Mouse (Mus musculus) megakaryocyte, adult 5-6 weeks (primary cell): Measurements from ENCODE around the gene Fam102a. TPM values are rescaled to one million over a fixed set of nuclear protein-coding genes. Genes with fewer than 3 reads are reported as not detected.

Experiments used
- ATAC-seq: 2 replicates; pipeline ENCODE4 v1.8.0; 2016; ENCODE audit warnings: mild to moderate bottlenecking, inconsistent platforms; ENCODE audit not compliant: poor library complexity, severe bottlenecking
- total RNA-seq, 2 experiments: library from RNA; stranded (forward) in 1 of 2; stranded (reverse) in 1 of 2; fragments of 153-499, 151-499 nt in 1 of 2; fragments of 221-1000, 200-1000 nt in 1 of 2; gene quantifications; 2 replicates each; pipeline versions ENCODE4 v1.2.3 to v1.2.4; 2015 to 2017

Gene Fam102a
- total RNA-seq, 2 experiments from 2014 or later = 4.6 to 6.5 TPM

DNA sequence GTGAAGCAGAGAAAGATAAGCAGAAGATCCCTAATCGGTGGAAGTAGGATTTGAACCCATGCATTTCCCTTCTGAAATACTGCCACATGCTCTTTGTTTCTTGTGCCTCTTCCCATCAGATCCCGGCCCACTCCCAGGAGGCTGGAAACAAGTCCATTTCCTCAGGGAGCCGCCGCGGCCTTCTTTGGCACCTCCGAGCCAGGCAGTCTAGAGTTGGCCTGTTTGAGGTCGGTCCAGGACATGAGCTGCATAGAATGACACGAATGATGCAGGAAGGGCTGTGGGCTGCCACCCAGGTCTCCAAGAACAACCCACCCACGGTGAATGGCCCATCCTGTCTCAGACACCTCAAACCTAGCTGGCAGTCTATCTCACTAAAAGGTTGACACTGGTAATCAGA is 41.4 kb downstream of the Fam102a start:
- ATAC-seq = no peak

DNA sequence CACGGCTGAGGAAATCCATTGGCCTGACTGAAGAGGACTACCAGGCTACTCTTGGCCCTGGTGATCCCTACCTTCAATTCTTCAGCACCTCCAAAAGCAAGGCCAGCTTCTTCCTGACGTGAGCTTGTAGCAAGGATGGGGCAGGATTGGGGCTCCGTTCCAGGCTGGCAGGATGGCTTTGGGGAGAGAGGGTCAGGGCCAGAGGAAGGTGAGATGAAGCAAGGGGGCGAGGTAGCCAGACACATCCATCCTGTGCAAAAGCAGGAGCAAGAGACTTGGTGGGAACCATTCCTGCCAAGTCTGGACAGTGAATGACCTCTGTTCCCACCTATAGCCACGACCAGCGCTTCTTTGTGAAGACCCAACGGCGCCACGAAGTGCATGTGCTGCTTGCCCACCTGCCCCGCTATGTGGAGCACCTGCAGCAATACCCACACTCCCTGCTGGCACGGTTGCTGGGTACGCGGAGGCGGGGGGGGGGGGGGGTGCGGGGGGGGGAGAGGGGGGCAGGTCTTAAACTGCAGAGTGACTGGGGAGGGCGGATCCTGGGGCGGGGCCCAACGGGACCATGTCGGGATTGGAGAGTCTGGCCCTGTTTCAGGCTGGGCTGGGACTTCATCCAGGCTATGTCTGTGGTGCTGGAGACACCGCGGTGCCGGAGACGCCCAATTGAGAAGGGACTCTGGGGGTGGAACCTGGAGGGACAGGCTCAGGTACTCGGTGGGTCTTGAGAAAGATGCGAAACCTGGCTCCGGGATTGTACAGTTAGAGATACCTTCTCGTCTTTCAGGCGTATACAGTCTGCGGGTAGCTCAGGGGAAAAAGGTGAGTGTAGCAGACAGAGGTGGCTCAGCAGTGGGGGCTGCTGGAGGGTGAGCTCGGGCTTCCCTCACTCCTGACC is 43.3 kb downstream of the Fam102a start:
- ATAC-seq = no peak

DNA sequence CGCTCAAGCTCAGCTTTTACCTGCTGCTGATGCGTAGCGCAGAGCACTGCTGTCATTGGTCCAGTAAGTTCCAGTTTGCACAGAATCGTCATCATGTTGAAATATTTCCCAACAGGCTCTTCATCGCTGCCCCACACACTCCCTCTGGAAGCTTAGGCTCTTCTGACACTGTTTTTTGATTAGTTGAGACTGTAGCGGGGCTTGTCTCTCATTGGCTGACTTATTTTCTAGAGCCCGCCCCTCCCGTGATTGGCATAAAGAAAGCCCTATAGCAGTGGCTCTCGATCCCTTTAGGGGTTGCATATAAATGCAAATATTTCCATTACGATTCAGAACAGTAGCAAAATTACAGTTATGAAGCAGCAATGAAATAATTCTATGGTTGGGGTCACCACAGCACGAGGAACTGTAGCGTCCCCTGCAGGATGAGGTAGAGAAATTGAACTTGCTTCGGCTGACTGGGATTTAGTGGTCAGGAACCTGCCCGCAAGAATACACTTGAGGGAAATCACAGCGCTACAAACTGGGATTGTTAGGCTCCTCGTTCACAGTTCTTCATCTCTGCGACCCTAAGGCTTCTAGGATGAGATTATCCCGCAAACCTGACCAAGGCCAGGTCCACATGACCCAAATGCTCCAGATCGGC is 46.4 kb downstream of the Fam102a start:
- no peak for ATAC-seq

DNA sequence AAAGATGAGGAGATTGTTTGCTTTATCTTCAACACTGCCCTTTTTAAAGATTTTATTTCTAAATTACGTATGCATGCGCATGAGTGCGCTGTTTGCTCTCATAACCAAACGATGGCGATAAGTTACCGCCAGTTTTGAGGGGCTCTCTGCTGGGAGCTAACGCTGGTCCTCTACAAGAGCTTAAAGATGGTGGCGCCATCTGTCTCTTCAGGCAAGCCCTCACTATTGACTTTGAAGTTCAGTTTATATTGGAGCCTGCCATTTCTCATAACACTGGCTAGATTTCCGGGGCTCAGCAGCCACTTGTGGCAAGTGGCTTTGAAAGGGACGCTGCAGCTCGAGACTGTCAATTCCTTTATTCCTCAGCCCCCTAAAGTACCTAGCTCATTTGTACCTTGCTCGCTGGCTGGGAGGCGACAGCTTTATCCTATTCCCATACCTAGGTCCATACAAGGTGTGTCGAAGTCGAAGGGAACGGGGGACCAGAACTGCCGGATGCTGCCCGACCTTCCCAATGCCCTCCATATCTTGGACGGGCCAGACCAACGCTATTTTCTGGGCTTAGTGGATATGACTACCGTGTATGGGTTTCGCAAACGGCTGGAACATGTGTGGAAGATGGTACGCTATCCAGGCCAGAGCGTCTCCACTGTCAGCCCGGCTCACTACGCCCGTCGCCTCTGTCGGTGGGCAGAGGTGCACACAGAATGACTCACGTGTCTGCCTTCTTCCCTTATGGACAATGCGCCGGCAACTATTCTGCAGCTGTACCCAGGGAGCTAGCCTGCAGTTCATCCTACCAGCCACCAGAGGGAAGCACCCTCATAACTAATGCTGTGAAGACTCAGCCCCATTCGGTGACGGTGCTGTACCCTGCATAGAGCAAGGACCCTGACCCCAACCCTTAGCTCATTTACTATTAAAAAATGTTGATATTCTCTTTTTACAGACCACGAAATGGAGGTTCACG is 48.0 kb downstream of the Fam102a start:
- peak; percentile 66 for ATAC-seq

DNA sequence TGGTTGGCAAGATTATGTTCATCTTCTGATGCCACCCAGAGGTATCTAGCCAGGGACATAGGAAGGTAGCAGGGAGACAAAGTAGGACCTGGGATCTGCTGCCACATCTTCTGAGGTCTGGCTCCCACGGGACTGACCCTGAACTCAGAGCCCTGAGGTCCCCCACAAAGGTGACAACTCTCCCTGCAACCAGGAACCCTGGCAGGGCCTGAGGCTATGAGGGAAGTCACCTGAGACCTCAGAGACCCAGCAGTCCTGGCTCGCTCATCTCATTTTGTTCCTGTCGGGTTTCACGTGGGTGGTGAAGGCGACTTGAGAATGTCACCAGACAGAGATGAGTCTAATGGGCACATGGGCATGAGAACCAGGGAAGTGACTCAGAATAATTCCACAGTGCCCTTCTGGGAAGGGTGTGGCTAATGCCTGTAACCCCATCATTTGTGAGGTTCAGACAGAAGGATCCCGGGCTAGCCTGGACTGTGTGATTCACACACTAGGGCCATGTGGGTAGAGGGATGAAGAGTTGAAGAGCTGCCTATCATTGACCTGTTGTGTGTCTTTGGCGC is 50.1 kb downstream of the Fam102a start:
- no peak for ATAC-seq

DNA sequence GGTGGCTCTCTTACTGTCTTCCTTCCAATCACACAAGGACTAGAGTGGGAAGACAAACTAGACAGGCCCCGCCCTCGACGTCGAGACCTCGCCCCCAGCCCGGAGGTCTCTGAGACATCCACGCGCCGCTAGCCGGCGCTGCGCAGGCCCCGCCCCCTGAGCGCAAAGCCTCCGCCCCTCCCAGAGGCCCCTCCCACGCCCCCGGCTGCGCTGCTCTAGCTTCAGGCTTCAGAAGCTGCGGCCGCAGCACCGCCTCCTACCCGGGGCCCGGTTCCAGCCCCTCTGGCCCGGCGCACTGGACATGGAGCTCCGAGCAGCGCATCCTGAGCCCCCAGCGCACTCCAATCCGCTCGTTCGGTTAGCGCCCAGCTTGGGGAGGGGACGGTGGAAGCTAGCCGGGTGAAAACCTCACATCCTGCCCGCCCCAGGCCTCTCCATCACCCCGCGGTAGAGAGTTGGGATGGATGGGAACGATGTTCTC is 51.8 kb downstream of the Fam102a start, which contains the start of gene St6galnac4:
TSS of gene St6galnac4 (plus strand) at position 225 of the 481 bp plus-strand sequence.
- ATAC-seq = peak; percentile 80

DNA sequence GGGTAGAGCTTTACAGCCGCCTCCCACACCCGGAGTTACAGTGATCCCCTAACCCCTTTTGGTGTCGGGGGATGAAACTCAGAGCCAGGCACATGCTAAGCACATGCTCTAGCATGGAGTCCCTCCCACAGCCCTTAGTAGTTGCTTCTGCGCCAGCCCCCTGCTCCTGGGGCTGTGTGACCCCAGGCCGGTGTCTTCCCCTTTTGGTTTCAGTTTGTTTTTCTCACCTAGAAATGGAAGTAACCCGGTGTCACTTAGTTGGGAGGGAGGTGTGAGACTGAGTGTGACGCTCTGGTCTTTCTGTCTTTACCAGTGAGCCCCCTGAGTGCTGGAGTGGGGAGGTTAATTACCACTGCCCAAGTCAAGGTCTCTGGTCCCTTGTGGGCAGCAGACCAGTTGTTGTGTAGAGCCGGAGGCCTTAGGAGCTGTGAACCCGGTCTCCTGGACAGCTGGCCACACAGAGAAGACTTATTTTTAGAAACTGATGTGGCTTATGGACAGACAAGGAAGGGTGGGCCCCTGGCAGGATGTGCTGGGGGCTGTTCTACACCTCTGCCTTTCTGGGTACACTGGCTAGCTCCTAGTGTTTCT is 52.7 kb downstream of the Fam102a start:
- ATAC-seq = peak; percentile 59

DNA sequence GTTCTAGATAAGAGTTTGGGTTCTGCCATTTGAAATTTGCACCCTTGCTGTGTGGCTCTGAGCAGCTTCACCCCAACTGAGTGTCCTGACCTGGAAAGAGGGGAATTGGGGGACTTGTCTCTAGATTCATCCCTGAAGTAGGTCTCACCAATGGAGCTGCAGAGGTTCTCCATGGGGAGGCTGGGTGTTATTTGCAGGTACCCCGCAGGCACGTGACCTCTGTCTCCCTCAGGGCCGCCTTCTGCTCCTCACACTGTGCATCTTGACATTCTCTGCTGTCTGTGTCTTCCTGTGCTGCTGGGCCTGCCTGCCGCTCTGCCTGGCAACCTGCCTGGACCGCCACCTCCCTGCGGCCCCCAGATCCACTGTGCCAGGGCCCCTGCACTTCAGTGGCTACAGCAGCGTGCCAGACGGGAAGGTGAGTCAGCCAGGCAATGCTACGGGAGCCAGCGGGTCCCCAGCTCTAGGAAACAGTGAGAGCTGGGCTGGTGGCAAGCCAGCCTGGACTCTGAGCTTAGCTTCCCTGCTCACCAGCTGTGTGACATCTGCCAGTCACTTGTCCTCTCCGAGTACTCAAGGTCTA is 54.2 kb downstream of the Fam102a start:
- ATAC-seq = no peak

DNA sequence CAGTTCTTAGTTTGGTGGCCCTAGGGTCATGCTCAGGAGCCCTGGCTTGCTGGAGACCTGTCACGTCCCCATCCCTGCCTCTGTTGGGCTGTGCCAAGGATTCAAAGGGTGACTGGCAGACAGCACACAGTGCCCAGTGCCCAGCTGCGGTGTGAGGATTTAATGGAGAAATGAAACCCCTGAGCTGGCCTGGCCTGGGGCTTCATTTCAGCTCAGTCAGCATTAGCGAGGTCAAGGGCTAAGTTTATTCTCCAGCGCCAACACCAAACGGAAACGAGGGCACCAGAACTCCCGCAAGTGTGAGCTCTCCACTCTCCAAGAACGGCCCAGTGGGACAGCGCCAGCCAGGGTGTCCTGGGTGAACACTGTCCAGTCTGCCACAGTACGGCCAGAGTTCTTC is 55.1 kb downstream of the Fam102a start:
- no peak for ATAC-seq

DNA sequence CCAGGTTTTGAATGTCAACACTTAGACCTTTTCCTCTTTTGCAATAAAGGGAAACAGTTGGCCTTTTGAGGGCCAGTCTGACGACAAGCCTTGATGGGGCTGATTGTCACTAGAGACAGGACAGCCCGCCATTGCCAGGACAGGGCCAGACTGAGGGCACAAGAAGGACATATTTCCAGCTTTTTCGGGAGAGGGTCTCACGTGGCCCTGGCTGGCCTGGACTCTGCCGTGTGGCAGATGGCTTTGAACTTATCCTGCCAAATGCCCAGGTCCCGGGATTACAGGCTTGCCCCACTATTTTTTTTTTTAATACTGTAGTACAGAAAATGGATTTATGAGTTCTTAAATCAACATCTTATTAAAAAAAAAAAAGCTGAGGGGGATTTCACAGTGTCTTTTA is 56.1 kb downstream of the Fam102a start:
- ATAC-seq = no peak

DNA sequence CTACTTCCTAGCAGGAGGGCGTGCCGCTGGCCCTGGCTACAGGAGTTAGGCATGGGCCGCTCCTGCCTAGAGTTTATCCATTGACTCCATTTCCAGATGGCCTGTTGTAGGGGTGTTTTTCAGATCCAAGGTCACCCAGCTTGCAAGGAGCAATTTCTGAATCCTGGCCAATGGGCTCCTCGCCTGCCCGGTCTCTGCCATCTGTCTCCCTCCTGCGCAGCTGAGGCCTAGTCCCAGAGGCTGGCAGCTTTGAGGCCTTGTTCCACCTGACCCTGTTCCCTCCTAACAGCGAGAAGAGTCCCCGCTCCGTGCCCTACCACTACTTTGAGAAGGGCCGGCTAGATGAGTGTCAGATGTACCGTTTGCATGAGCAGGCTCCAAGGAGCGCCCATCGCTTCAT is 61.6 kb downstream of the Fam102a start:
- no peak for ATAC-seq

DNA sequence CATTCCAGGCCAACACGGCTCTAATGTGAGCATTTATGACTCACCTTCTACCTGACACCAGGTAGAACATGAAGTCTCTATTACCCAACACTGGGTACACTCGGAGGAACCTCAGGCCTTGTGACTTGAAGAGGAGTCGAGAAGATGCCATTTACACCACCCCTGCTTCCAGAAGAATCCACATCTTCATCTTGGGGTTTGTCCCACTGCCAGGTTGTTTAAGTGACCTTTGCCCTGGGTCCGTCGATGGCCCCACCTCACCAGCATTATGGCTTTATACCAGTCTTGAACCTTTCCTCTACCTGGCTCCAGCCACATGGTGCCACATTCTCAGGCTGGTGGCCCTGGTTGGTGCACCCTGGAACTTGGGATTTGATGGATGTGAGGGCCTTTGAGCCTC is 62.1 kb downstream of the Fam102a start:
- ATAC-seq = no peak

DNA sequence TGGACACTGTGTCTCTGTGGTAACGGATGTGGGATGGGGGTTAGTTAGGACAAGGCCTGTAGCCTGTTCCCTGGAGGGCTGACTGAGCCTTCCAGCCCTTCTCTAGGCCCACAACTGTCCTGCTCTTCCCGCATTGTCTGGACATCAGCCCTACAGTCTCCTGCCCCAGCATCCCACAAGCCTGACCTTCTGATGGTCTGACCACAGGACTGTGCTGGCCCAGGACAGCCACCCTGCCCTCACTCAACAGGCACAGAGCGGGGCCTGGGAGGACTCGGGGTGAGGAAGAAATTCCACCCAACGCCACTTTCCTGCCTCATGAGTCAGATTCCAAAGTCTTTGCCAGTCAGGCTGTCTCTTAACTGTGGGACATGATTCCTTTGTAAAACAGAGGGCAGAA is 62.6 kb downstream of the Fam102a start:
- ATAC-seq = no peak

DNA sequence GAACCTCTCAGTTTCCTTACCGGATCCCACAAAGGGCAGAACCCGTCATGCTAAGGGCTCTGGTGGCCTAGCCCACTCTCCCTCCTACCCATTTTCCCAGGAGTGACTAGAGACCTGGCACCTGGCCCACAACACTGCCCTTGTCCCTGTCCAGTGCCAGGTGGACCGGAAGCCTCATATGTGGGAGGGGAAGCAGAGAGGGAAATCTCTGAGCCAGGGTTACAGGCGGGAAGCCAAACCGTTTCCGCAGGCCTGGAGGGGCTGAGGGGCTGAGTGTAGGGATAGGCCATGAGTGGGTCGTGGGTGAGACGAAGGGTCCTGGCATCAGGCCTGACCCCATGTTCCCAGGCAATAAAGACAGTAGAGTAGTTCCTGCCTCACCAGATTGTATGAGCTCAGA is 63.4 kb downstream of the Fam102a start:
- ATAC-seq = no peak

DNA sequence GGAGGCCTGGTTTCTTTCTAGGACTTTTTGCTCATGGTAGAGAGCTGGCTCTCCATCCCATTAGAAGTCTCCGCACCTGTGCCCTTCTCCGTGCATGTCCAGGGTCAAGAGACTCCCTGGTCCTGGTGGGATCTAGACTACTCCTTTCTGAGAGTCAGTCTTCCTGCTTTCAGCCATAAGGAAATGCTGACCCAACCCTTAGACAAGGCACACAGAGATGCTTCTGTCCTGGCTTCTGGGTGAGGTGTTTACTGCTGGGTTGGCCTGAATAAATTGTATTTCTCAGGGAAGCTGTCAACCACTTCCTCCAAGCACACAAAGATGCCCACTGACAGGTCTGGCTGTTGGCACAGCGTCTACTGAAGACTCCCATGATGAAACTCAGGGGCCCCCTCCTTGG is 64.3 kb downstream of the Fam102a start, which contains the start of gene St6galnac6:
TSS of gene St6galnac6 (plus strand) at position 301 of the 400 bp plus-strand sequence.
- ATAC-seq = no peak

DNA sequence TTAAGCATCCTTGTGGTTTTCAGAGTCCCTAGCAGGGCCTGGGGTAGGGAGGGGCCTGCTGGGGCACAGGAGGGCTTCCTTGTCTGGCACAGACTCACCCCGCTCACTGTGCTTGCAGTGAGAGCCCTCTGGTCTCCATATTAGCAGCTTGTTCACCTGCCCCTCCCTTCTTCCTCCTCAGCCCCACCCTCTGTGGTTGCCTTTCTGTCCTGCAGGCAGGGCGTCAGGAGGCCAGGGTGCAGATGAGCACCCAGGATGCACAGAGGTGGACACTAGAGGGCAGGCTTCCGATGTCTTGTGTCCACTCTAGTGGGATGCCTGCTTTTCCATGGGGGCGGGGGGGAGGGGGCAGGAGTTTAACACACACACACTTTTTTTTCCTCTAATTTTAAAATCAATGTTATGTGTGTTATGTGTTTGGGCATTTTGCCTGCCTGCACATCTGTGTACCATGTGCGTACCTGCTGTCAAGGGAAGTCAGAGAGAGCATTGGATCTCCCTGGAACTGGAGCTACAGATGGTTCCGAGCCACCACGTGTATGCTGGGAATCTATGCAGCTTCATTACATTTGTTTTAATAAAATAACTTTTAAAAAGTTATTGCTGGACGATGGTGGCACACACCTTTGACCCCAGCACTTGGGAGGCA is 66.4 kb downstream of the Fam102a start:
- ATAC-seq = peak; percentile 83

DNA sequence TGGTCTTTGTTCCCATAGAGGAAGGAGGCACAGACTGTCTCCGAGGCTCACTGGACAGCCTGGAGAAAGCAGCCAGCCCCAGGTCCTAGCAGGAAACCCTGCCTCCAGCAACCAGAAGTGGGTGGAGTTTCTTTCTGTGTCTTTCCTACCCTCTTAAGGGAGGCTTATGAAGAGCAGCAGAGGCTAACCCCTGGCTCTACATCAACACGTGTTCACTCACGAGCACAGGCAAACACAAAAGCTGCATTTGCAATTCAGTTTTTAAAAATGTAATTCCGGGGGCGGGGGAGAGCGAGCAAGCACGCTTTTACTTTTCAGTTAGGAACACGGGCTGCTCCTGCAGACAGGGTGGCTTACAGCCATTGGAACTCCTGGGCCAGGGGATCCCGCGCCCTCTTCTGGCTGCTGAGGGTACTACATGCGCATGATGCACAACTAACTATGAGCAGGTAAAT is 67.5 kb downstream of the Fam102a start:
- ATAC-seq = peak; percentile 65

DNA sequence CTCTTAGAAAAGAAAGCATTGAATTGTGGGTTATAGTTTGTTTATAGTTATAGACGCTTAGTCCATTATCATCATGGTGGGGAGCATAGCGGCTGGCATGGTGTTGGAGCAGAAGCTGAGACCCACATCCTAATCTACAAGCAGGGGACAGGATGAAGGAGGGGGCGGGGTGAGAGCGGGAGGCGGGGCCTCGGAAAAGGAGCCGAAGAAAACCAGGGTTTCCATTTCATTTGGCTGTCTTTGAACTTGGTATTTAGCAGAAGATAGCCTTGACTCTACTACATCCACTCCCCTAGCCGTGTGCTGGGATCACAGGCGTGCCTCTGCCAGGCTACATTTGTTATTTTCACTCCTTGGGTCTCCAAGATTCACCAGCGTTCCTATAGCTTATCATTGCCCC is 69.5 kb downstream of the Fam102a start:
- no peak for ATAC-seq
